Mouse (Mus musculus): ENCODE measurements around the gene Hcrtr1. TPM values are rescaled to one million over a fixed set of nuclear protein-coding genes. Genes with fewer than 3 reads are reported as not detected.

Hcrtr1 gene
- polyA plus RNA-seq, 1 experiment from 2014 or later = 0.50 TPM

- peaks cover 67% of the 10 kb centered on the region for H3K4me1 ChIP-seq
- H3K27me3 ChIP-seq = no peaks in the 10 kb centered on the region
- no peak overlapping the region for H3K4me3 ChIP-seq
- ATAC-seq (ENCODE audit: borderline replicate concordance, extremely low read depth, low FRiP score, low TSS enrichment) = no peak
- 56% methylated on average over 22 of the region's 22 CpGs for WGBS
- H3K4me2 ChIP-seq = peak overlapping the region; percentile 53
- H3K9me3 ChIP-seq = no peaks in the 10 kb centered on the region
- 0 out of 2 replicates have a peak, but pooled peaks cover 4% of the 10 kb centered on the region for H3K36me3 ChIP-seq
- H3K9ac ChIP-seq = no peak overlapping the region; the same call in 1 of the 2 replicates
- peak overlapping the region; percentile 95 for H3K27ac ChIP-seq
Measured at GRCm38 (mm10) chr4:130167321-130167720, 28.2 kb upstream of the Hcrtr1 start.

- no peak for ATAC-seq (ENCODE audit: borderline replicate concordance, extremely low read depth, low FRiP score, low TSS enrichment)
- no peak overlapping the region for H3K9ac ChIP-seq
- H3K27me3 ChIP-seq = no peaks in the 10 kb centered on the region
- H3K36me3 ChIP-seq = 0 out of 2 replicates have a peak, but pooled peaks cover 4% of the 10 kb centered on the region
- 0 out of 2 replicates have a peak overlapping the region, but pooled peaks have one; percentile 16 for H3K27ac ChIP-seq
- 60% methylated on average over 8 of the region's 8 CpGs for WGBS
- peaks cover 63% of the 10 kb centered on the region for H3K4me1 ChIP-seq
- no peaks in the 10 kb centered on the region for H3K9me3 ChIP-seq
- H3K4me3 ChIP-seq = no peak overlapping the region
- no peak overlapping the region for H3K4me2 ChIP-seq
Measured at GRCm38 (mm10) chr4:130166592-130166991, 27.4 kb upstream of the Hcrtr1 start.

- no peak for ATAC-seq (ENCODE audit: borderline replicate concordance, extremely low read depth, low FRiP score, low TSS enrichment)
- WGBS = 78% methylated on average over 18 of the region's 18 CpGs
- Histone ChIP-seq H3K27ac (no peak overlapping the region; the same call in 1 of the 2 replicates), H3K9ac (no peak overlapping the region), H3K9me3 (no peaks in the 10 kb centered on the region), H3K36me3 (0 out of 2 replicates have a peak, but pooled peaks cover 4% of the 10 kb centered on the region), H3K27me3 (no peaks in the 10 kb centered on the region), H3K4me1 (peaks cover 58% of the 10 kb centered on the region), H3K4me3 (no peak overlapping the region), H3K4me2 (no peak overlapping the region)
Measured at GRCm38 (mm10) chr4:130166061-130166460, 26.9 kb upstream of the Hcrtr1 start.

GRCm38 (mm10) chr4:130164121-130164520 lies 25.0 kb upstream of the Hcrtr1 start:
- Histone ChIP-seq H3K4me3 (no peak overlapping the region), H3K27ac (peak overlapping the region; percentile 80), H3K4me2 (no peak overlapping the region), H3K9me3 (no peaks in the 10 kb centered on the region), H3K27me3 (no peaks in the 10 kb centered on the region), H3K4me1 (peaks cover 59% of the 10 kb centered on the region), H3K9ac (peak overlapping the region; percentile 46; the same call in 1 of the 2 replicates), H3K36me3 (no peaks in the 10 kb centered on the region)
- WGBS = 70% methylated on average over 6 of the region's 6 CpGs
- no peak for ATAC-seq (ENCODE audit: borderline replicate concordance, extremely low read depth, low FRiP score, low TSS enrichment)

GRCm38 (mm10) chr4:130163391-130163861 lies 24.3 kb upstream of the Hcrtr1 start:
- Histone ChIP-seq H3K4me1 (peaks cover 53% of the 10 kb centered on the region), H3K9ac (peak overlapping the region; percentile 46), H3K36me3 (no peaks in the 10 kb centered on the region), H3K27ac (peak overlapping the region; percentile 80), H3K9me3 (no peaks in the 10 kb centered on the region), H3K27me3 (no peaks in the 10 kb centered on the region), H3K4me3 (peak overlapping the region; percentile 19), H3K4me2 (peak overlapping the region; percentile 54)
- 4% methylated on average over 20 of the region's 20 CpGs for WGBS
- no peak for ATAC-seq (ENCODE audit: borderline replicate concordance, extremely low read depth, low FRiP score, low TSS enrichment)

- ATAC-seq (ENCODE audit: borderline replicate concordance, extremely low read depth, low FRiP score, low TSS enrichment) = no peak
Measured at GRCm38 (mm10) chr4:130161349-130161748, 22.2 kb upstream of the Hcrtr1 start.

GRCm38 (mm10) chr4:130156812-130157371 lies 17.7 kb upstream of the Hcrtr1 start:
- 64% methylated on average over 12 of the region's 12 CpGs for WGBS
- no peak for ATAC-seq (ENCODE audit: borderline replicate concordance, extremely low read depth, low FRiP score, low TSS enrichment)
- Histone ChIP-seq H3K9ac (no peak overlapping the region), H3K4me1 (0 out of 2 replicates have a peak, but pooled peaks cover 3% of the 10 kb centered on the region), H3K4me2 (no peak overlapping the region), H3K4me3 (no peak overlapping the region), H3K27ac (no peak overlapping the region), H3K27me3 (peaks cover 14% of the 10 kb centered on the region), H3K36me3 (no peaks in the 10 kb centered on the region), H3K9me3 (no peaks in the 10 kb centered on the region)

More at GRCm38 (mm10) chr4:130161349-130161748, 22.2 kb upstream of the Hcrtr1 start:
- no peaks in the 10 kb centered on the region for H3K27me3 ChIP-seq
- no peak overlapping the region for H3K9ac ChIP-seq
- no peak overlapping the region for H3K27ac ChIP-seq
- no peak overlapping the region for H3K4me3 ChIP-seq
- H3K4me1 ChIP-seq = peaks cover 32% of the 10 kb centered on the region
- H3K4me2 ChIP-seq = no peak overlapping the region
- H3K9me3 ChIP-seq = no peaks in the 10 kb centered on the region
- 43% methylated on average over 4 of the region's 4 CpGs for WGBS
- H3K36me3 ChIP-seq = no peaks in the 10 kb centered on the region

GRCm38 (mm10) chr4:130154250-130154649 lies 15.1 kb upstream of the Hcrtr1 start:
- Histone ChIP-seq H3K4me3 (no peak overlapping the region), H3K4me1 (no peaks in the 10 kb centered on the region), H3K27ac (no peak overlapping the region), H3K9me3 (no peaks in the 10 kb centered on the region), H3K9ac (no peak overlapping the region), H3K27me3 (peaks cover 20% of the 10 kb centered on the region), H3K4me2 (no peak overlapping the region), H3K36me3 (no peaks in the 10 kb centered on the region)
- 76% methylated on average over 3 of the region's 3 CpGs for WGBS
- ATAC-seq (ENCODE audit: borderline replicate concordance, extremely low read depth, low FRiP score, low TSS enrichment) = no peak

GRCm38 (mm10) chr4:130148405-130148804 lies 9.2 kb upstream of the Hcrtr1 start:
- peaks cover 19% of the 10 kb centered on the region for H3K27me3 ChIP-seq
- no peak overlapping the region for H3K4me3 ChIP-seq
- WGBS = 67% methylated on average over 10 of the region's 10 CpGs
- no peaks in the 10 kb centered on the region for H3K36me3 ChIP-seq
- H3K9ac ChIP-seq = no peak overlapping the region
- no peak overlapping the region for H3K4me2 ChIP-seq
- H3K27ac ChIP-seq = no peak overlapping the region
- no peak for ATAC-seq (ENCODE audit: borderline replicate concordance, extremely low read depth, low FRiP score, low TSS enrichment)
- H3K4me1 ChIP-seq = no peaks in the 10 kb centered on the region
- H3K9me3 ChIP-seq = no peaks in the 10 kb centered on the region

GRCm38 (mm10) chr4:130141786-130142185 lies 2.6 kb upstream of the Hcrtr1 start:
- Histone ChIP-seq H3K27me3 (peaks cover 44% of the 10 kb centered on the region), H3K4me1 (peaks cover 17% of the 10 kb centered on the region), H3K36me3 (no peaks in the 10 kb centered on the region), H3K9me3 (no peaks in the 10 kb centered on the region), H3K4me3 (no peak overlapping the region), H3K4me2 (no peak overlapping the region), H3K9ac (no peak overlapping the region), H3K27ac (no peak overlapping the region)
- 43% methylated on average over 3 of the region's 3 CpGs for WGBS
- no peak for ATAC-seq (ENCODE audit: borderline replicate concordance, extremely low read depth, low FRiP score, low TSS enrichment)

- Histone ChIP-seq H3K4me2 (no peak overlapping the region), H3K4me3 (no peak overlapping the region), H3K27me3 (peaks cover 49% of the 10 kb centered on the region), H3K9ac (no peak overlapping the region), H3K36me3 (no peaks in the 10 kb centered on the region), H3K27ac (no peak overlapping the region), H3K9me3 (no peaks in the 10 kb centered on the region), H3K4me1 (peaks cover 17% of the 10 kb centered on the region)
- no peak for ATAC-seq (ENCODE audit: borderline replicate concordance, extremely low read depth, low FRiP score, low TSS enrichment)
- WGBS = 47% methylated on average over 9 of the region's 9 CpGs
Measured at GRCm38 (mm10) chr4:130140992-130141402, 1.8 kb upstream of the Hcrtr1 start.

- Histone ChIP-seq H3K9ac (peak overlapping the region; percentile 27), H3K4me2 (peak overlapping the region; percentile 80), H3K27me3 (peaks cover 49% of the 10 kb centered on the region), H3K4me1 (peaks cover 17% of the 10 kb centered on the region), H3K4me3 (peak overlapping the region; percentile 37), H3K36me3 (no peaks in the 10 kb centered on the region), H3K9me3 (no peaks in the 10 kb centered on the region), H3K27ac (no peak overlapping the region)
- peak; percentile 43 for ATAC-seq (ENCODE audit: borderline replicate concordance, extremely low read depth, low FRiP score, low TSS enrichment)
- under 1% methylated on average over 55 of the region's 57 CpGs for WGBS
Measured at GRCm38 (mm10) chr4:130138441-130139213, 532 bp downstream of the Hcrtr1 start.
